18 mouse cellular contexts compared by ENCODE assay signal in the genomic region with DNA sequence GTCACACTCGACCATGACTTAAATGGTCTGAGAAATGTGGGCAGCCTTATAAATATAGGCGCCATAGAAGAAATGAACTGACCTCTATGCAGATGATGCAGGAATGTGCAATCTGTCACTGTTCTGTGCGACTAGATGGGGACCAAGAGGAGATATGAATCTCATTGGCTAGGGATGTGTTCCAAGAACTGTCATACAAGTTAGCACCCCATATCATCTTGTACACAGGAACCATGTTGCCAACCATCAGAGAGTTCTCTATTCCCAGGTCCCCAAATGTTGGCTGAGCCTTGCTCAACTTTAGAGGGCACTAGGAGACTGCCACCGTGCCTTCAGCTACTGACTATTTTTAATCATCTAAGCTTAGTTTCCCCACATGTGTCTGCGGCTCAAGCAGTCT.
"Had no signal": no experiment of that assay in that cellular context is flagged by ENCODE, and none has a peak within 500 bp of the region (broad histone marks: within the 10 kb centered on the region; RNA-seq: fewer than 3 reads in every experiment).

No protein-coding gene starts in this region.

- DNase-seq: lung, embryonic 14.5 days; lung, postnatal 10 days; lung, postnatal 4 days; midbrain, embryonic 14.5 days; retina, postnatal 1 day; right cerebral cortex, adult 18-20 months; right cerebral cortex, postnatal 25 days; right cerebral cortex, postnatal 4 days; spleen, adult 18-20 months; thymus, adult 18-20 months; thymus, postnatal 14 days; thymus, postnatal 36 days had no signal

- H3K9me3 ChIP-seq: midbrain, embryonic 10.5 days; midbrain, embryonic 12.5 days; neural tube, embryonic 13.5 days; neural tube, embryonic 15.5 days had no signal

- H3K9ac ChIP-seq: lung, embryonic 14.5 days; midbrain, embryonic 12.5 days; neural tube, embryonic 13.5 days; neural tube, embryonic 15.5 days had no signal

- ATAC-seq: midbrain, embryonic 16.5 days had no signal

- H3K27ac ChIP-seq: midbrain, embryonic 10.5 days; midbrain, embryonic 12.5 days; neural tube, embryonic 13.5 days; neural tube, embryonic 15.5 days had no signal

- H3K27me3 ChIP-seq: midbrain, embryonic 12.5 days; neural tube, embryonic 13.5 days; neural tube, embryonic 15.5 days had no signal

- H3K36me3 ChIP-seq: neural tube, embryonic 13.5 days had no signal

- H3K4me2 ChIP-seq: lung, embryonic 14.5 days; midbrain, embryonic 12.5 days; neural tube, embryonic 13.5 days; neural tube, embryonic 15.5 days had no signal

- H3K4me3 ChIP-seq: midbrain, embryonic 10.5 days; midbrain, embryonic 12.5 days; myocyte; neural tube, embryonic 13.5 days; neural tube, embryonic 15.5 days had no signal
